Mouse (Mus musculus): Measurements from ENCODE around the gene Gpank1. TPM values are rescaled to one million over a fixed set of nuclear protein-coding genes. Genes with fewer than 3 reads are reported as not detected.
"Not testable (repeated sequence)": the region's sequence is repeated elsewhere in the genome, so short reads cannot be mapped to it uniquely, and the experiment has no call there.

Gpank1 gene
- polyA plus RNA-seq, 1 experiment, result 17.4 TPM

- Histone ChIP-seq H3K36me3 (ENCODE audit: control insufficient read depth, insufficient read depth) (peaks cover 13% of the 10 kb centered on the region), H3K4me3 (no peak within 1 kb of the TSS)
- peak; percentile 3 for TF ChIP-seq POLR2AphosphoS2 (IDR thresholded peaks at IDR 0.05; ENCODE audit: insufficient read length, low read depth)
- no peak for TF ChIP-seq USF1 (IDR thresholded peaks at IDR 0.05; ENCODE audit: low read depth)
Observed at GRCm38 (mm10) chr17:35115046-35116019, 5.9 kb upstream of the Gpank1 start, which contains the start of gene Ly6g5b. TSS of gene Ly6g5b (minus strand) at chr17:35115428.

DNA sequence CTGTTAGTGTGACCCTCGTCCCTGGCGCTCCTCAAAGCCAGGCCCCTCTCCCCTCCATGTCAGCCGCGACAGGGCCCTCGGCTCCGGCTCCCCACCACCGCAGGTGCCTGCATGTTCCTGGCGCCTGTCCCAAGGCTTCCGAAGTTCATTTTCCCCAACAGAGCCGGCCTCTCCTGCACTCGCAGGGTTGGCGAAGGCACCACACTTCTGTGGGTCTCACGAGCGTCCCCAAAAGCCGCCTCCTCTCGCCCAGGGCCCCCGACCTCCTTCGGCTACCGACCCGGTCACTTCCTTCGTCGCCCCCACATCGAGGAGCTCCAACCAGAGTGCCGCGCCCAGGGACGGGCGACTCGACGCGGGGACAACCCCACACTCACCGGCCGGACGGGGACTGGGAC is 511 bp upstream of the Gpank1 start:
- H3K79me2 ChIP-seq (ENCODE audit: control insufficient read depth, insufficient read depth), result peaks cover 30% of the 10 kb centered on the region
- H3K4me3 ChIP-seq, result peak overlapping the region; percentile 97
- no peaks in the 10 kb centered on the region for H3K27me3 ChIP-seq (ENCODE audit: control insufficient read depth, insufficient read depth, insufficient read length)
- H3K36me3 ChIP-seq (ENCODE audit: control insufficient read depth, insufficient read depth), result peaks cover 7% of the 10 kb centered on the region
- peak overlapping the region; percentile 66 for H3ac ChIP-seq (ENCODE audit: control insufficient read depth, insufficient read length)
- TF ChIP-seq TCF3 (IDR thresholded peaks at IDR 0.05; ENCODE audit: insufficient read length, low read depth) (no peak), POLR2A (IDR thresholded peaks at IDR 0.05; ENCODE audit: insufficient read length, low read depth) (no peak), POLR2AphosphoS2 (IDR thresholded peaks at IDR 0.05; ENCODE audit: insufficient read length, low read depth) (no peak), MYOG (IDR thresholded peaks at IDR 0.05; ENCODE audit: control insufficient read depth in 1 of 3, insufficient read depth in 1 of 3, insufficient read length in 2 of 3, low read depth in 2 of 3) (no peak), MAX (IDR thresholded peaks at IDR 0.05; ENCODE audit: low read depth) (no peak), USF1 (IDR thresholded peaks at IDR 0.05; ENCODE audit: low read depth) (no peak)
- H3K4me2 ChIP-seq (ENCODE audit: low read depth), result peak overlapping the region; percentile 97

More at GRCm38 (mm10) chr17:35115046-35116019, 5.9 kb upstream of the Gpank1 start, which contains the start of gene Ly6g5b:
- Histone ChIP-seq H3K4me2 (ENCODE audit: low read depth) (no peak within 1 kb of the TSS), H3K27me3 (ENCODE audit: control insufficient read depth, insufficient read depth, insufficient read length) (no peaks in the 10 kb centered on the region), H3ac (ENCODE audit: control insufficient read depth, insufficient read length) (no peak within 1 kb of the TSS), H3K79me2 (ENCODE audit: control insufficient read depth, insufficient read depth) (peaks cover 10% of the 10 kb centered on the region)

DNA sequence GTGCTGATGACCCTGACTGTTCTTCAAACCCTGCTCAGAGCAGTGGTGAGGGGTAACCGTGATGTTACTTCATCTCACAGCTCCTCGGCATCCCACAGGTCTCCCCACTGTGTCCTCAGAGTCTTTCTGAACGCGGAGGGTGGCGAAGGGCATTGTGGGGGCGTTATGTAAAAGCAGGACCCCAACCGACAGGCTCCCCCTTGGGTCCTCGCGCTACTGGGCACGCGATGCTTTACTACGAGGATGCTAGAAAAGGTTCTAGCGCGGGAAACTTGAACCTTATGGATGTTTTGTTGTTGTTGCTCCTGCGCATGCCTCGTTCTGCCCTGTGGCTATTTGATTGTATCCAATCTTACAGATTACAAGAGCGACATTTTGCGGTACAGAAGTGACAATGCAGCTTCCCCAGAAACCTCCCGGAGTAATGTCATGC is 632 bp downstream of the Gpank1 start, which contains the start of gene Csnk2b:
Gene Csnk2b (minus strand): TSS at position 183 of the 433 bp plus-strand sequence.
- Histone ChIP-seq H3K36me3 (ENCODE audit: control insufficient read depth, insufficient read depth) (peaks cover 7% of the 10 kb centered on the region), H3K27me3 (ENCODE audit: control insufficient read depth, insufficient read depth, insufficient read length) (no peaks in the 10 kb centered on the region), H3K4me2 (ENCODE audit: low read depth) (peak within 1 kb of the TSS; percentile 97), H3K4me3 (peak within 1 kb of the TSS; percentile 97), H3K79me2 (ENCODE audit: control insufficient read depth, insufficient read depth) (peaks cover 36% of the 10 kb centered on the region), H3ac (ENCODE audit: control insufficient read depth, insufficient read length) (peak within 1 kb of the TSS; percentile 66)
- TF ChIP-seq E2F4 (IDR thresholded peaks at IDR 0.05; ENCODE audit: insufficient read depth), result peak; percentile 74
- TF ChIP-seq TCF3 (IDR thresholded peaks at IDR 0.05; ENCODE audit: insufficient read length, low read depth), result no peak

- H3K27me3 ChIP-seq (ENCODE audit: control insufficient read depth, insufficient read depth, insufficient read length); H3K4me2 ChIP-seq (ENCODE audit: low read depth); H3K4me3 ChIP-seq; H3ac ChIP-seq (ENCODE audit: control insufficient read depth, insufficient read length); H3K36me3 ChIP-seq (ENCODE audit: control insufficient read depth, insufficient read depth): not testable (repeated sequence)
- H3K79me2 ChIP-seq (ENCODE audit: control insufficient read depth, insufficient read depth), result peaks cover 50% of the 10 kb centered on the region
Observed at GRCm38 (mm10) chr17:35123287-35123686, 2.0 kb downstream of the Gpank1 start.

- H3K27me3 ChIP-seq (ENCODE audit: control insufficient read depth, insufficient read depth, insufficient read length); H3K4me2 ChIP-seq (ENCODE audit: low read depth); H3ac ChIP-seq (ENCODE audit: control insufficient read depth, insufficient read length); H3K4me3 ChIP-seq; H3K36me3 ChIP-seq (ENCODE audit: control insufficient read depth, insufficient read depth): not testable (repeated sequence)
- H3K79me2 ChIP-seq (ENCODE audit: control insufficient read depth, insufficient read depth), result peaks cover 52% of the 10 kb centered on the region
Observed at GRCm38 (mm10) chr17:35124261-35124896, 3.1 kb downstream of the Gpank1 start.

DNA sequence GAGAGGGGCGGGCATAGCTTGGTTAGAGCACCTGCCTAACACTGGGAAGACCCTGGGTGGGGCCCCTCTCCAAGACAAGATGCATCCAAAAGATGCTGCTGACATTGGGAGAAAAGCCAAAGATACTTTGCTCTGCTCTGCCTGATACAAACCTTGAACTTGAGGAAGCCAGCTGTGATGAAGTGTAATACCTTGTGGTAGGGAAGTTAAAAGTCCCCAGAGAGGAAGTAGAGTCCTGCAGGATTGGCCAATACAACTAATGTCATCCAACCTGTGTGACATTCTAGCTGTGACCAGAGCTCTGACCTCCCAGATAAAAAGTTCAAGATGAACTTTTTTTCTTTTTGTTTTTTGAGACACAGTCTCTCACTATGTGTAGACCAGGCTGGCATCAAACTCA is 3.8 kb downstream of the Gpank1 start:
- peaks cover 45% of the 10 kb centered on the region for H3K79me2 ChIP-seq (ENCODE audit: control insufficient read depth, insufficient read depth)
- H3K4me2 ChIP-seq (ENCODE audit: low read depth), result peak overlapping the region; percentile 78
- no peaks in the 10 kb centered on the region for H3K27me3 ChIP-seq (ENCODE audit: control insufficient read depth, insufficient read depth, insufficient read length)
- no peak overlapping the region for H3ac ChIP-seq (ENCODE audit: control insufficient read depth, insufficient read length)
- no peaks in the 10 kb centered on the region for H3K36me3 ChIP-seq (ENCODE audit: control insufficient read depth, insufficient read depth)
- H3K4me3 ChIP-seq, result no peak overlapping the region
- no peak for TF ChIP-seq REST (IDR thresholded peaks at IDR 0.05; ENCODE audit: insufficient read depth, insufficient read length)
- TF ChIP-seq SRF (IDR thresholded peaks at IDR 0.05; ENCODE audit: control insufficient read depth, insufficient read length, low read depth), result no peak
- TF ChIP-seq CEBPB (IDR thresholded peaks at IDR 0.05; ENCODE audit: insufficient read depth, poor library complexity, severe bottlenecking), result no peak
- no peak for TF ChIP-seq MYOD1 (IDR thresholded peaks at IDR 0.05; ENCODE audit: control insufficient read depth in 1 of 3, insufficient read length in 2 of 3, low read depth in 2 of 3)
- TF ChIP-seq TCF3 (IDR thresholded peaks at IDR 0.05; ENCODE audit: insufficient read length, low read depth), result no peak
- no peak for TF ChIP-seq MYOG (IDR thresholded peaks at IDR 0.05; ENCODE audit: control insufficient read depth in 1 of 3, insufficient read depth in 1 of 3, insufficient read length in 2 of 3, low read depth in 2 of 3)
- TF ChIP-seq POLR2AphosphoS2 (IDR thresholded peaks at IDR 0.05; ENCODE audit: insufficient read length, low read depth), result no peak

All from myocyte (in vitro differentiated cells).